Comparison of ENCODE assay signal across 1 mouse cellular context in the genomic region with DNA sequence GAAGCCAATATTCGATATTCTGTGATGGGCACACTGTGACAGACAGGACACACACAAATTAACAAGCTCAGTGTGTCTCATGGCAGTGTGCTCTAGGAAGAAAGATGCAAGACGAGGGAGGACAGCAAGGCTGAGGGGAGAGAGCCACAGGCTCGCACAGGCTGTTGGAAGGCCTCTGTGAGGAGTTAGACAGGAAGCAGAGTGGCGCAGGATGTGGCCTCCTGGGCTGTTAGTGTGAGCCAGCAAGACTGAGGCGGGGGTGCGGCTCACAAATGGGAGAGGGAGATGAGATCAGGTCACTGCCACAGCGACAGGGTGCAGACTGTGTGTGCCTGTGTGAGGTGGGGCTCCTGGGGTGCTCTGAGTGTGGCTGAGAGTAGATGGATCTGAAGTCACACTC.
TF ChIP-seq lines count a peak whose summit lies in the region.

No protein-coding gene starts in this region.

TF ChIP-seq in MEL, 35 proteins besides CTCF, POLR2A, EP300 and RAD21:
- TF ChIP-seq CHD1 (IDR thresholded peaks at IDR 0.05; ENCODE audit: low read depth, low read length) (no peak), POLR2AphosphoS5 (IDR thresholded peaks at IDR 0.05; ENCODE audit: borderline replicate concordance, low read depth, low read length) (no peak), ZKSCAN1 (IDR thresholded peaks at IDR 0.05; ENCODE audit: low read depth, low read length) (no peak), E2F4 (IDR thresholded peaks at IDR 0.05; ENCODE audit: borderline replicate concordance, low read depth, low read length) (no peak), TBP (IDR thresholded peaks at IDR 0.05; ENCODE audit: low read depth, low read length) (no peak), TAL1 (IDR thresholded peaks at IDR 0.05; ENCODE audit: low read length) (no peak)
